Mouse (Mus musculus) MEL (cell line): ENCODE data around the gene Rit1.

ENCODE experiments used
- CTCF ChIP-seq, 3 experiments: IDR thresholded peaks in 2 of 3; conservative IDR thresholded peaks in 1 of 3; 2 replicates each; pipeline ENCODE4 v1.5.1; 2011 to 2012; ENCODE audit warnings: low read length in 3 of 3, low read depth in 2 of 3, mild to moderate bottlenecking in 2 of 3, improper control_type of control experiment in 1 of 3, inconsistent platforms in 1 of 3, mixed read lengths in 1 of 3, moderate library complexity in 1 of 3; ENCODE audit not compliant: control insufficient read depth in 1 of 3, insufficient read depth in 1 of 3, poor library complexity in 1 of 3, severe bottlenecking in 1 of 3
- E2F4 ChIP-seq: IDR thresholded peaks from 2 replicates; pipeline ENCODE4 v1.6.1; 2011; ENCODE audit warnings: low read depth, low read length, improper control_type of control experiment, borderline replicate concordance
- EP300 ChIP-seq, 2 experiments: IDR thresholded peaks; 2 replicates each; pipeline ENCODE4 v1.6.1; 2011; ENCODE audit warnings: improper control_type of control experiment in 2 of 2, low read length in 2 of 2, low read depth in 1 of 2, mild to moderate bottlenecking in 1 of 2
- GABPA ChIP-seq: IDR thresholded peaks from 2 replicates; pipeline ENCODE4 v1.6.1; 2012; ENCODE audit warnings: low read depth, mild to moderate bottlenecking, inconsistent platforms, low read length, improper control_type of control experiment, moderate library complexity
- JUND ChIP-seq: IDR thresholded peaks from 2 replicates; pipeline ENCODE4 v1.6.1; 2011; ENCODE audit warnings: low read depth, mild to moderate bottlenecking, improper control_type of control experiment, low read length
- MAZ ChIP-seq: IDR thresholded peaks from 2 replicates; pipeline ENCODE4 v1.6.1; 2012; ENCODE audit warnings: low read depth, mild to moderate bottlenecking, inconsistent platforms, low read length, improper control_type of control experiment
- POLR2A ChIP-seq, 2 experiments: IDR thresholded peaks; 2 replicates each; pipeline ENCODE4 v1.6.1; 2011 to 2012; ENCODE audit warnings: low read length in 2 of 2, mild to moderate bottlenecking in 2 of 2, control low read depth in 1 of 2, improper control_type of control experiment in 1 of 2, low read depth in 1 of 2, moderate library complexity in 1 of 2; ENCODE audit not compliant: control insufficient read depth in 1 of 2, insufficient read depth in 1 of 2, poor library complexity in 1 of 2
- POLR2AphosphoS5 ChIP-seq: IDR thresholded peaks from 2 replicates; pipeline ENCODE4 v1.6.1; 2012; ENCODE audit warnings: low read depth, borderline replicate concordance, mild to moderate bottlenecking, inconsistent platforms, low read length, moderate library complexity, mixed read lengths
- RCOR1 ChIP-seq: IDR thresholded peaks from 2 replicates; pipeline ENCODE4 v1.6.1; 2012; ENCODE audit warnings: low read depth, mild to moderate bottlenecking, inconsistent platforms, low read length, improper control_type of control experiment
- TAL1 ChIP-seq: IDR thresholded peaks from 2 replicates; pipeline ENCODE4 v1.6.1; 2012; ENCODE audit warnings: mild to moderate bottlenecking, inconsistent platforms, low read length, moderate library complexity, mixed read lengths
- TBP ChIP-seq: IDR thresholded peaks from 2 replicates; pipeline ENCODE4 v1.8.0; 2011; ENCODE audit warnings: low read depth, low read length, improper control_type of control experiment
- TCF12 ChIP-seq: IDR thresholded peaks from 2 replicates; pipeline ENCODE4 v1.6.1; 2014; ENCODE audit warnings: low read depth, mild to moderate bottlenecking, inconsistent platforms, low read length, improper control_type of control experiment, moderate library complexity
- USF2 ChIP-seq, 2 experiments: IDR thresholded peaks; 2 replicates each; pipeline ENCODE4 v1.6.1; 2011 to 2012; ENCODE audit warnings: improper control_type of control experiment in 2 of 2, low read length in 2 of 2, borderline replicate concordance in 1 of 2, inconsistent platforms in 1 of 2, low read depth in 1 of 2, mild to moderate bottlenecking in 1 of 2; ENCODE audit not compliant: insufficient read depth in 1 of 2
- ZKSCAN1 ChIP-seq: IDR thresholded peaks from 2 replicates; pipeline ENCODE4 v1.6.1; 2012; ENCODE audit warnings: low read depth, mild to moderate bottlenecking, inconsistent platforms, low read length, improper control_type of control experiment, moderate library complexity

GRCm38 (mm10) chr3:88740147-88740546, 23.5 kb downstream of the Rit1 start:
- TF ChIP-seq CTCF (IDR thresholded peaks at IDR 0.05 in 2 of 3, conservative IDR thresholded peaks at IDR 0.05 in 1 of 3; ENCODE audit: control insufficient read depth in 1 of 3, insufficient read depth in 1 of 3, low read depth in 2 of 3, low read length in 3 of 3, poor library complexity in 1 of 3, severe bottlenecking in 1 of 3) (peak; percentile 41 to 62 (median 60)), ZKSCAN1 (no peak), EP300 (IDR thresholded peaks at IDR 0.05; ENCODE audit: low read depth in 1 of 2, low read length in 2 of 2) (no peak), MAZ (no peak), POLR2AphosphoS5 (no peak), POLR2A (IDR thresholded peaks at IDR 0.05; ENCODE audit: control insufficient read depth in 1 of 2, insufficient read depth in 1 of 2, low read depth in 1 of 2, low read length in 2 of 2, poor library complexity in 1 of 2) (no peak), GABPA (no peak), RCOR1 (no peak), JUND (no peak), TAL1 (no peak), E2F4 (no peak), TBP (no peak), TCF12 (no peak), USF2 (IDR thresholded peaks at IDR 0.05; ENCODE audit: borderline replicate concordance in 1 of 2, insufficient read depth in 1 of 2, low read depth in 1 of 2, low read length in 2 of 2) (no peak)
